Mouse (Mus musculus) gastrocnemius, postnatal 14 days (tissue): ENCODE measurements around the gene Stim2. TPM values are rescaled to one million over a fixed set of nuclear protein-coding genes. Genes with fewer than 3 reads are reported as not detected.

Experiments
- DNase-seq: peaks from one replicate; pipeline ENCODE4 v3.0.0; 2021; ENCODE audit warnings: mixed read lengths
- intact Hi-C: fragments of 180-260 bp; cut with DNase I; formaldehyde crosslinking; loops from one replicate; pipeline ENCODE4 v1.15.1; 2025; ENCODE audit warnings: low total_unique reads
- total RNA-seq, 2 experiments: library from RNA; stranded (reverse); gene quantifications; 2 replicates each; pipeline ENCODE4 v1.2.3; 2021

Gene Stim2
- total RNA-seq, 2 experiments from 2014 or later: 30.6 to 34.1 TPM

- no peak for DNase-seq
- intact Hi-C loops: no loop called here
Observed at GRCm38 (mm10) chr5:54159156-54159793, 161.0 kb downstream of the Stim2 start.

- intact Hi-C loops: no loop called here
- DNase-seq: no peak
Observed at GRCm38 (mm10) chr5:54160561-54160960, 162.3 kb downstream of the Stim2 start.

GRCm38 (mm10) chr5:54163890-54164289 is 165.6 kb downstream of the Stim2 start:
- intact Hi-C loops: no loop called here
- DNase-seq: peak; percentile 14

Other genes starting within 250 kb of the Stim2 start
- gene Tbc1d19, start 188.9 kb upstream of the Stim2 start, total RNA-seq: 10 to 100 TPM; 18.8 to 22.6 TPM